Mouse (Mus musculus): ENCODE measurements around the gene Gdpd5.

The Gdpd5 gene

DNA sequence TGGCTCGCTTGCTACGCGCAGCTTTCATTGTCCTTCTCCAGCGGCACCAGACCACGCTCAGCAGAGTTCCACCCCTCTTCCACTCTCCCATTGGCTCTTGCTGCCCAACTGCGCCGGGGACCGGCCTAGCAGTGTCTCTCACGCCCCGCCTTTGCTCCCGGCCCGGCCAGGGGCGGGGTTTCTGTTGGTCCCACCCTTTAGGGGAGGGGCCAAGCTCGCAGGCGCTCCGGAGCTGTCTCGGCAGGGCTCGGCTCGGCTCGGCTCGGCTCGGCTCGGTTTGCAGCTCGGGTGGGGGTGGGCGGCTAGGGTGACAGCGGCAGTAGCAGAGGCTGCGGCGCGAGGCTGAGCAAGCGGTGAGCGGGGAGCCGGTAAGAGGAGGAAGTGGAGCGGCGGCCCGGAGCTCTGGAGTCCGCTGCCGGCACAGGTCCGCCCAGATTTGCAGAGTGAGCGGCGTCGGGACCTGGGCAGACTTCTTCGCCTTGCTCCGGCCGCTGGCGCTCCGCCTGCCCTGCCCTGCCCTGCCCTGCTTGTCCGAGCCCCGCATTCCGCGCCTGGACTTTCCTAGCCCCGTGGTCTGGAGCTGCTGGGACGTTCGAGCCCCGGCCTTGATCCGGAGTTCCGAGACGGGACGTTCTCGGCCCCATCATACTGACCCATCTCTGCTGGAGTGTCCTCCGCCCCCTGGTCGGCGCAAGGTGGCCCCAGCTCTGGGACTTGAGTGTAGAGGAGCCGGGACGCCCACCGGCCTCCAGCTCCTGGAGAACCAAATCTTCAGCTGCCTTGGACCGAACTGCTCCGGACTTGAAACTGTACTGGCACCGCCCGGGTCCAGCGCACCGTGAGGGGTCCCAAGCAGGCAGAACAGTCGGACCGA lies at the start of gene Gdpd5:
Gdpd5 (plus strand) TSS at position 201 of the 874 bp plus-strand sequence.
- Histone ChIP-seq H3K27me3 (ENCODE audit: control insufficient read depth, insufficient read depth, low read length, poor library complexity, severe bottlenecking) (no peaks in the 10 kb centered on the region), H3K36me3 (ENCODE audit: control insufficient read depth, insufficient read depth, low read length, poor library complexity, severe bottlenecking) (no peaks in the 10 kb centered on the region)
- DNase-seq (ENCODE audit: low read depth, low spot score): peak; percentile 97

DNA sequence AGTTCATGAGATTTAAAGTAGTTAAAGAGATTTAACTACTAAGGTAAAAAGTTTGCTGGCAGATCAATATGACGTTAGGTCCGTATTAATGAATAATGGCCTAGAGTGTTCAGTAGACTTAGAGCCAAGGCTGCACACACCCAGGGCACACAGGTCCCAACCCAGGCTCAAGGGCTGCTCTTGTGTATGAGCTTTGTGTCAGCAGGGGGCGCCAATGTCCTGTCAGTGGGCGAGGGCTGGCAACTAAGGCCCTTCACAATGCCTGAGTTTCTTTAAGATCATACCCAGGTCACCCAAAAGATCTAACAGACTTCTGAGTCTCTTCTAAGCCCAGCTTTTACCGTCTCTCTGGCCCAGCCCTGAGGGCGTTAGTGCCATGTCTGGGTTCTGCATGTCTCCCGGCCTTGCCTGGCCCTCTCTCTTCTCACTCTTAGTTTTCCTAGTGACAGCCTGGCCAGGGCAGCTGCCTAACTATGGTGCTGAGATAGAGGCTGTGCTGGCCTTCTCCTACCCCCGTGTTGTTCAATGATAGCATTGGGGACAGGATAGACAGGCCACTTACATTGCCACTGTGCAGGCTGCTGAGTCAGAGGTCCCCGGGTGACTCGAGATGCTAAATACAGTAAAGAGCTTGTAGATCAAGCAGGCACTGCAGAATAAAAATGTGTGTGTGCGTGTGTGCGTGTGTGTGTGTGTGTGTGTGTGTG lies 48.3 kb upstream of the Gdpd5 start:
- Histone ChIP-seq H3K27me3 (ENCODE audit: control insufficient read depth, insufficient read depth, low read length, poor library complexity, severe bottlenecking) (no peaks in the 10 kb centered on the region), H3K36me3 (ENCODE audit: control insufficient read depth, insufficient read depth, low read length, poor library complexity, severe bottlenecking) (no peaks in the 10 kb centered on the region)
- peak; percentile 56 for DNase-seq (ENCODE audit: low read depth, low spot score)

DNA sequence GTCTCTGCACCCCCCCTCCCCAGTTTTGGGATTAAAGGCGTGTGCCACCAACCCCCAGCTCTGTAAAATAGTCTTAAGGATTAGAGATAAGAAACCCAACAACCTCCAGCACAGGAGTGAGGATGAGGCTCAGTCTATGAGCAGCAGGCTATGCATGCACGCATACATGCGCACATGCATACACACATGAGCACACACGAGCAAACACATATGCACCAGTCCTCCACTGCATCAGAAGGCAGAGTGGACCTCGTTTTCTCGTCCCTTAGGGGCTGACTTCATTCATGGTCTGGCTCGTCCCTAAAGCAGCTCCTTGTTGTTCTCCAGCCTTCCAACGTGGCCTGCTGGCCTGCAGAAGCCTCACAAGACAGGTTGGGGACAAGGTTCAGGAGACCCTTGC lies 40.5 kb upstream of the Gdpd5 start:
- Histone ChIP-seq H3K27me3 (ENCODE audit: control insufficient read depth, insufficient read depth, low read length, poor library complexity, severe bottlenecking) (no peaks in the 10 kb centered on the region), H3K36me3 (ENCODE audit: control insufficient read depth, insufficient read depth, low read length, poor library complexity, severe bottlenecking) (no peaks in the 10 kb centered on the region)
- DNase-seq (ENCODE audit: low read depth, low spot score): no peak

DNA sequence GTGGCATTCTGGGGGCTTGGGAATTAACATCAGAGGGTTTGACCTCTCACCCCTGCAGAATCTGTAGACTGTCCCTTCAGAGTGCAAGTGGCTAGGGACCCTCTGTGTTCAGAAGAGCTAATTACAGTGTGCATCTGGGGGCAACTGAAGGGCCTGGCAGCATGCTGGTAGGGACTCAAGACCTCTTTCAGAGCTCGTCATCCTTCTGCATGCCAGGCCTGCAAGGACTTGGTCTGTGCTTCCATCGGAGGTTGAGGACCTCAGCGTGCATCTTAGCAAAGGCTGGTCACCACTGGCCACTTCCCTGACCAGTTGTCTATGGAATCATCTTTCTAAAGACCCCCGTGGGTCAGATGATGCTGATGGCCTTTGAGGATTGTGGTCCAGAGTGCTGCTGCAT lies 37.6 kb upstream of the Gdpd5 start:
- H3K36me3 ChIP-seq (ENCODE audit: control insufficient read depth, insufficient read depth, low read length, poor library complexity, severe bottlenecking): no peaks in the 10 kb centered on the region
- H3K27me3 ChIP-seq (ENCODE audit: control insufficient read depth, insufficient read depth, low read length, poor library complexity, severe bottlenecking): no peaks in the 10 kb centered on the region
- DNase-seq (ENCODE audit: low read depth, low spot score): no peak

DNA sequence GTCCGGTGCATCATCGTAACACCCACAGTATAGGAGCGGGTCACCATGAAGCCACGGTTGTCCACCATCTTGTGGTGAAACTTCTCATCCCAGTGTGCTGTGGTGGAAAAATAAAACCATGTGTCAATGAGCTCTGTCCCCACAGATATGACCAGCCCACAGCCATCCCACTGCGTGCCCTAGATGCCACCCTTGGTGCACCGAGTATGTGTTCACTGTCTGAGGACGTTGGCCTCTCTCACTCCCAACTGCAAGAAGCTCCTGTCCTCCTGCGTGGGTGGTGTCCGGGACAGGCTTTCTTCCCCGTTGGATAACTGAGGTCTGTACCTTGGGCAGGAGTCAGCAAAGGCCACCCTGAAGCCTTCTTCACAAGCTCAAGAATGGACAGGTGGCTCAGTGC lies 33.9 kb upstream of the Gdpd5 start:
- DNase-seq (ENCODE audit: low read depth, low spot score): no peak
- Histone ChIP-seq H3K27me3 (ENCODE audit: control insufficient read depth, insufficient read depth, low read length, poor library complexity, severe bottlenecking) (no peaks in the 10 kb centered on the region), H3K36me3 (ENCODE audit: control insufficient read depth, insufficient read depth, low read length, poor library complexity, severe bottlenecking) (no peaks in the 10 kb centered on the region)

DNA sequence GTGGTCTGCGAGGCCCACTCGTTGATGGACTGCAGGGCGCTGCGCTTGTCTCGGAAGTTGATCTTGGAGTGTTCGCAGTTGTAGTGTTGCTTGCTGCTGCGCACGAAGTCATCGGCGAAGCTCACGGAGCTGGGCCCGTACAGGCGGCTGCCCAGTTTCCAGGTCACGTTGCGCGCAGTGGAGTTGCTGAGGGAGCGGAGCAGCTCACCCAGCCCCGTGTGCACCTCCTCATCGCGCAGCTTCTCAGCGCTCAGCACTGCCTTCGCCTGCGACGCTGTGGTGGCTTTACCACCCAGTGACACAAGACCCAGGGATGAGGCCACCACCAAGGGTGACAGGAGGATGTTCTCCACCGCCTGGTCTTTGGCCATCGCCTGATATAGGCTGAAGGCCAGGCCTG lies 32.3 kb upstream of the Gdpd5 start:
- Histone ChIP-seq H3K27me3 (ENCODE audit: control insufficient read depth, insufficient read depth, low read length, poor library complexity, severe bottlenecking) (no peaks in the 10 kb centered on the region), H3K36me3 (ENCODE audit: control insufficient read depth, insufficient read depth, low read length, poor library complexity, severe bottlenecking) (no peaks in the 10 kb centered on the region)
- DNase-seq (ENCODE audit: low read depth, low spot score): no peak

DNA sequence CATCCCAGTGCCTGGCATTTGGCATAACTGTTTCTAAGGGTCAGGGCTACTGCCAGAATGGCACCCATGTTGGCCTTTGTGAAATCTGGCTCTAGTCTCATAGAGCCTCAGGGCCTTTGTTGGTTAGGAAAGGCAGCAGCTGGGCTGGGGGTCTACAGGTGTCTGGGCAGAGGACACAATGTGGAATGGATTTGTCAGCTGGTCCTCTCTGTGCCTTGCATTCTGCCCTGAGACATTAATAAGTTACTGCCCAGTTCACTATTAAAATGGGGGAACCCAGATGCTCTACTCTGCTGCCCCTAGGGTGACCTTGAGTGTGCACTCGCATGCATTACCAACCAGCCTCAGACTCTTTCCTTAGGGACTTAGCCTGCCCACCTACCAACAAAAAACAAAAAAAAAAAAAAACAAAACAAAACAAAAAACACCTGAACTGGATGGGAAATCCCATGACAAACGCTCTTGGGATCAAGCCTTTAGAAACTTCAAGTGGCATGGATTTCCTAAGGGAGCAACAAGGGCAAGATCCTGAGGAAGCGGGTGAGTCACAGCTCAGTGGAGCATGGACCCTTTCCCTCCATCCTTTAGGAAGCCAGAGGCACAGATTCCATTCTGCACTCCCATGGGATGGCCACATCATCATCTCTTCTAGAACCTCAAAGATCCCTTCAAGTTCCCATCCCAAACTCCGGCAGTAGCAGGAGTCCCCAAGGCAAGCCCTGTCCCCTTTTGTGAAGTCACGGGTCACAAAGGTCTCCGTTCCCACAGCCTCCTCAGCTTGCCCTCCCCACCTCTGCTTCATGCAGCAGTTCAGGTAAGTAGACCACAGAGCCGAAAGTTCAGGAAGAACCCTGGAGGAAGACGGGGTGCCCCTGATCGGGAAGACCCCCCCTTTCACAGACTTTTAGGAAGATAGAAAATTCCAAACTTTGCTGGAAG lies 31.2 kb upstream of the Gdpd5 start:
- Histone ChIP-seq H3K36me3 (ENCODE audit: control insufficient read depth, insufficient read depth, low read length, poor library complexity, severe bottlenecking) (no peaks in the 10 kb centered on the region), H3K27me3 (ENCODE audit: control insufficient read depth, insufficient read depth, low read length, poor library complexity, severe bottlenecking) (no peaks in the 10 kb centered on the region)
- no peak for DNase-seq (ENCODE audit: low read depth, low spot score)

DNA sequence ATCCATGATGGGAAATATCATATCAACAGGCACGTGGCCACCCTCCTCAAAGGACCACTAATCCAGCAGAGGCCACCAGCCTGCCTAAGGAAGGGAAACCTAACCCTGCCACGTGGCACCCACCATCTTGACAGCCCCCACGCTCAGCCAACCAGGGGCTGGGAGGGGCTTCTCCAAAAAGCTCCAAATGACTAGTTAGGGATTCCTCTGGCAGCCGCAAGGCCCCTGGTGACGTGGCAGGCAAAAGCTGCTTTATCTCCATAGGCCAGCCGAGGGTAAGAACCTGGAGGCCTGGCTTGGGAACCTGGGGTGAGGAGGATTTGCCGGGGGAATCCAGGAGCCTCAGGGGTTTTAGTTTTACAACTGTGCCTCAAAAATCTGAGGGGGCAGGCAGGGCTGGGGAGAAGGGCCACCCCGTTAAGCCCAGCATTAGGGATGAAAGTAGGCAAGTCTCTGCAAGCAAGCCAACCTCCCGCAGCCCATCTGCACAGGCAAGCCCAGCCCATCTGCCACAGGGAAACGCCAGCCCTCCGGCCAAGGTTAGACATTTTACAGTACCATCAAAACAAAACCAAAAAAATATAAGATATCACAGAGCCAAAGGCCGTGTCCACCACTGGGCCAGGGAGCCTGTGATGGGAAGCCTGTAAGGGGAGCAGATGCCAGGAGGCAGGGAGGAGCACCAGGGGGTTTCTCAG lies 30.0 kb upstream of the Gdpd5 start:
- Histone ChIP-seq H3K36me3 (ENCODE audit: control insufficient read depth, insufficient read depth, low read length, poor library complexity, severe bottlenecking) (no peaks in the 10 kb centered on the region), H3K27me3 (ENCODE audit: control insufficient read depth, insufficient read depth, low read length, poor library complexity, severe bottlenecking) (no peaks in the 10 kb centered on the region)
- DNase-seq (ENCODE audit: low read depth, low spot score): no peak

DNA sequence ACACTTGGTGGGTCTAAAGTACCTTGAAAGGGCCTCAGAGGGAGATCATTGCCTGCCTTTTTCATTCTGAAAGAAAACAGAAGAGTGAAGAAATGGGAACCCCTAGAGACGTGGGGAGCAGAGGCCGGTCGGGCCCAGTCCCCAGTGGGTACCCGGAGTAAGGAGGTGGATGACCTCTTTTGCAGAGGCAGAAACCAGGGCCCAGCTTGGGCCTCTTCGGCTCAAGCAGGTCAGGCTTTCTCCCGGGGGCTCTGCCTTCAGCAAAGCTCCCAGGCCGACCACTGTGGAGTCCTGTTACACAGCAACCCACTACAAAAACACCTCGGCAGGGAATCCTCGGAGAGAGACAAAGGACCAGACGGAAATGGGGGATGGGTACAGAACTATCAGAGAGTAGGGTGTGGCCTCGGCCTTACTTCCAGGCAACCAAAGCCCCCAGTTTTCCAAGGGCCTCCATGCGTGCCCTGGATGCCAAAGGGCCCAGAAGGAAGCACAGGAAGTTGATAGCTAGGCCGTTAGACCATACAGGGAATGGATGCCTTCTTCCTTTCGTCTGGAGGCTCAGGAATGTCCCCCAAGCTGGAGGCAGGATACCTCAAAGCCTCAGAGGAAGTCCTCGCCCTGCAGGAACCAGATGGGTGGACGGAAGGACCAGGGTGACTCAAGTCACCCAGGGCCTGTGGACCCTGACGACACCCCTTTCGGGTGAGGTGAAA lies 29.3 kb upstream of the Gdpd5 start:
- Histone ChIP-seq H3K36me3 (ENCODE audit: control insufficient read depth, insufficient read depth, low read length, poor library complexity, severe bottlenecking) (no peaks in the 10 kb centered on the region), H3K27me3 (ENCODE audit: control insufficient read depth, insufficient read depth, low read length, poor library complexity, severe bottlenecking) (no peaks in the 10 kb centered on the region)
- no peak for DNase-seq (ENCODE audit: low read depth, low spot score)

DNA sequence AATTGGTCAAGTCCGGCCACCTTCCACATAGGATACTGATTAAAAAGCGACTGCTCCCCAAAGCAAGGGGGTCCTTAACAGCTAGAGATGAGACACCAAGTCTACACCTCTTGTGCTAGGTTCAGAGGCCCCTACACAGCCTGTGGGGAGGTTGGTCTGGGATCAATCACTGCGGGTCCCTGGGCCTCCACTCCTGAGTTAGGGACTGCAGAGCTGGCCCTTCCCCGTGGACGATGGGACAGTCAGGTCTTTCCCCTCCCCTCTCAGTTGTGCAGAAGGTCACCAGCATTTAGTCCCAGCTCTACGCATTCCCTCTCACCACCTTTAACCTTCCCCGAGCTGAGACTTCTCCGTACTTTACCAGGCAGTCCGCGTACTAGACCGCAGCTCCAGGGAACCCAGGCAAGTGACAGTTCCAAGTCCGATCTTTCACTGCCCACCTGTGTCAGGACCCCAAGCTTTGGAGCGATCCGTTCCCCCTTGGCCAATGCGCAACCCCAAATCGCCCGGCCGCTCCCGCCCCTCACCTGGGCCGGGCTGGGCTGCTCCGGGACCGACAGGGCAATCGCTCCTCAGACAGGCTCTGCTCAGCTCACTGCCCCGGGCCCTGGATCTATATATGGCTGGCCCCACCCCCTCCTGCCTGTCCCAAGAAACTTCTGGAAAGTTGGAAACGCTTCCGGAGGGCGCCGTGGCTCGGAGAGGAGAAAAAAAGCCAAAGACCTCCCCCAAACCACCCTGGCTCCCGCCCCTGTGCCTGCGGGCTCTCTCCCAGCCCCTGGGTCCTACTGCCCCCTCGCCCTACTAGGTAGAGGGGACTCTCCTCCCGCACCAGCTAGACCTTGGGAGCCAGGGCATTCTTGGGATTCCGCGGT lies 28.5 kb upstream of the Gdpd5 start, which contains the start of gene Serpinh1:
Serpinh1 (minus strand) TSS at position 714 of the 875 bp plus-strand sequence.
- H3K27me3 ChIP-seq (ENCODE audit: control insufficient read depth, insufficient read depth, low read length, poor library complexity, severe bottlenecking): no peaks in the 10 kb centered on the region
- no peaks in the 10 kb centered on the region for H3K36me3 ChIP-seq (ENCODE audit: control insufficient read depth, insufficient read depth, low read length, poor library complexity, severe bottlenecking)
- DNase-seq (ENCODE audit: low read depth, low spot score): no peak

DNA sequence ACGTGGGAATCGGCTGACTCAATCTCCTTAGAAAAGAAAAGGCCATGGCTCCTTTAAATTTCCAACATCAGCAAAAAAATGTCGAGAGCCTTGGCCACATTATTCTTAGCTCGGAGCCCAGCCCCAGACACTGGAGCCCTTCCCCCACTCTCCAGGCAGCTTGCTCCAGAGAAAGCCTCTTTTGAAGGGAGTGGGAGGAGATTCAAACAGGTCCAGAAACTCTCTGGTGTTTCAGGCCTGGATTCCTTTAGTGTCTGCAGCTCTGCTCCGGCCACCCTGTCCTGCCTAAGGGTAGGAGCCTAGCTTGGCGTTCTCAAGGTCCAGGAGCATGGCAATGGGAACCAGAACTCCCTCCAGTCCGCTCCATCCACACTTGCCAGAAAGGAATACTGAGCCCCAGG lies 25.5 kb upstream of the Gdpd5 start:
- DNase-seq (ENCODE audit: low read depth, low spot score): no peak
- Histone ChIP-seq H3K27me3 (ENCODE audit: control insufficient read depth, insufficient read depth, low read length, poor library complexity, severe bottlenecking) (no peaks in the 10 kb centered on the region), H3K36me3 (ENCODE audit: control insufficient read depth, insufficient read depth, low read length, poor library complexity, severe bottlenecking) (no peaks in the 10 kb centered on the region)

DNA sequence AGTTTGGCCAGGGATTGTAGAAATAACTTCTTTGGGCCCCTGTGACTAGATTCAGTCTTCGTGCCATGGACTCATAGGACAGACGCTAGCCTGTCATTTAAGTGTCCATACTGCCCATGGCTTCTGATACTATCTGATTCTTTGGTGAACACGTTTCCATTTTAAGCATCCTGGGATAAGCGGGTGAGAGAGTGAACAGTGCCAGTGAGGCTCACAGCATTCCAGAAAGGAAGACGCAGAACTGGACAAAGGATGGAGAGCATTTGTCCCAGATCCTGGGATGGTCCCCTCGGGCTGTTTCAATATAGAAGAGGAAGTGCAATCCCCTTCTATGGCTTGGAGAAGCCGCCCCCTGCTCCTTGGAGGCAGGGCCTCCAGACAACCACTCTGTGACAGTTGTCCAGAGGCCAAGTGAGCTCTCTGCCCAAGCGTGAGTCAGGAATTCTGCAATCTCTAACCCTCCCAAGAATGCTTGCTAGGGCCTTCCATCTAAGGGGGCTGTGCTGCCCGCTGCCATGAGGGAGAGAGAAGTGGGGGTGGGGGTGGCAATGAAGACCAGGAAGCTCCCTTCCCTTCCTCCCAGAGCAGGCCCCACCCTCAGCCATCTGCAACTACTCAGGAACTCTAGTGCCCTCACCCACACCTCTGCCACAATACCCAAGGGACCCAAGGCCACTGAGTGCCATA lies 24.8 kb upstream of the Gdpd5 start:
- DNase-seq (ENCODE audit: low read depth, low spot score): no peak
- Histone ChIP-seq H3K36me3 (ENCODE audit: control insufficient read depth, insufficient read depth, low read length, poor library complexity, severe bottlenecking) (no peaks in the 10 kb centered on the region), H3K27me3 (ENCODE audit: control insufficient read depth, insufficient read depth, low read length, poor library complexity, severe bottlenecking) (no peaks in the 10 kb centered on the region)
